Mouse (Mus musculus): ENCODE data around the gene Olfm2.
A peak's percentile ranks its signal among the peaks of the same experiment; 100 is the strongest.

Gene Olfm2

DNA sequence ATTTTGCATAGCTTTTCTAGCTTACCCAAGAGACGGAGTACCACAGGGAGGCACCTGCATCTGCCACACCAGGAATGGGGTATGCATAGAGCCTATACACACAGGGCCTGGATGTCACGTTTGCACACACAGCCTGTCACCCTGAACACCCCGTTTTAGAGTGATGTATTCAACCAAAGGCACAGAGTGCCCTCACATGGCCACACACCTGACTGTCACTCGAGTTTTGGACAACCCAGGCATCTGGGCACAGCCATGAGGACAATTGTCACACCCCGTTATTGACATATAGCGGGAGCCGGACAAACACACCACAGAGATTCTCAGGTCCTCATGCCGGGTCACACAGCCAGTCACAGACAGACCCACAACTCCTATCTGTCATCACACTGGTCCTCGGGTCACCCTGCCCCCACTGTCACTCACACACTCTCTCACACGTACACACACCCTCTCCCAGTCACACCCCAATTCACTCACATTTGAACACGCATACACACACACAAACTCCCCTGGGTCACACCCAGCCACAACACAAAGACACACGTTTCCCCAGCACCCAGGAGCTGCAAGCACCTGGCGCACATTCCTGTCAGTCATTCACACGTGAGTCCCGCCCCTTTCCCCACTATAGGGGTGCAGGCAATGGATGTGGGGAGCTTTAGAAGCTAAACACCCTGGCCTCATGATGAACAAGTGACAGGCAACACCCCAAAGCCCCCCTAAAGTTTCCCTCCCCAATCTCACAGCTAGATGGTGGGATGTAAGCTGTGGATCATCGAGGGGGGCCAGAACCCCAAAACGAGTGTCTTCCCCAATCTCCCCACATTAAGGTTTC, 801 bp downstream of the Olfm2 start:
- no peak for DNase-seq

DNA sequence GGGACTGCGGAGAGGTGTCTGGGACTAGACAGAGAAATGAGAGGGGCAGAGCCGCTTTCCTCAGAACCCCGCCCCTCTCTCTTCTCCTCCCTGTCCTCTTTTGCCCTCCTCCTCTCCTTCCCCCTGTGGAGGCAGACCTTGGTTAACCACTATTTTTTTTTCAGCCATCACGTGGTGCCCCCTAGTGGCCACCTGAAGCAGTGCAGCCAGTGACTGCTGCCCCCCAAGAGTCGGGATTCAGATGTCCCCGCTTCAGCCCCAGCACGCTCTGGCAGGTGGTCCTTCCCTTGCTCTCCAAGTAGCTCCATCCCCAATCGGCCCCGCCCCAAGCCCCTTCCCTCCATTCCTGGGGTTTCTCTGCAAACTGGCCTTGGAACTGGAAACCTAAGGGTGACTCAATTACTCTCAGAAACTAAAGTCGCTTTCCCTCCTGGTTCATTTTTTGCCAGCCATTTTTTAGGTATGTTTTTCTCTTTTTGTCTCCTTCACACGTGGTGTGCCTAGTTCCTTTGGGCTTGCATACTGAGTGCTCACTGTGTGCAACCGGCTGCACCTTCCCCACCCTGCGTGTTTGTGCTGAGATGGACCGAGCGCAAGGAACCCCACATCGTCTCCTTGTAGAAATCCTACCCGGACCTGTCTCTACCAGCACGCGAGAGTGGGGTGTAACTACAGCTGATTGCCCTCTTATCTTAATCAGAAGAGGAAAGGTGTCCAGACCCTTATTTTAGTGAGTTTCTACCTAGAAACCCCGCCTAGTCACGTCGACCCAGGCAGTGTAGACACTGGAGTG, 2.0 kb downstream of the Olfm2 start:
- peak; percentile 53 to 68 for DNase-seq

DNA sequence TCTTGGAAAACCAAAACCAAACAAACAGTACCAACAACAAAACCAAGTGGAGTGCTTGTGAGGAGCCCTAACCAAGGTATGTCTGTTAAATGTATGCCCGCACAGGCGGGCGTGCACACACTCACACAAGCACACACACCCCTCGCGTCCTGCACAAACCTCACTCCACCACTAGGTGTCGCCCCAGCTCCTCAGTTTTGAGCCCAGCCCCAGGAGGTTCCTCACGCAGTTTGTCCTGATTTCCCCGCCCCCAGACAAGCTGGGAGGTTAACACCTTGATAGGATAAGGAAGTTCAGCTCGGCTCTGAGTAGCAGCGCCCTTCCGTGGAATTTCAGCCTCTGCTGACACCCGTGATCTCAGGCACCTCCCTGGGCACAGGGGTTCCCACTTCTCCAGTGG, 5.7 kb downstream of the Olfm2 start:
- peak; percentile 90 to 92 for DNase-seq

DNA sequence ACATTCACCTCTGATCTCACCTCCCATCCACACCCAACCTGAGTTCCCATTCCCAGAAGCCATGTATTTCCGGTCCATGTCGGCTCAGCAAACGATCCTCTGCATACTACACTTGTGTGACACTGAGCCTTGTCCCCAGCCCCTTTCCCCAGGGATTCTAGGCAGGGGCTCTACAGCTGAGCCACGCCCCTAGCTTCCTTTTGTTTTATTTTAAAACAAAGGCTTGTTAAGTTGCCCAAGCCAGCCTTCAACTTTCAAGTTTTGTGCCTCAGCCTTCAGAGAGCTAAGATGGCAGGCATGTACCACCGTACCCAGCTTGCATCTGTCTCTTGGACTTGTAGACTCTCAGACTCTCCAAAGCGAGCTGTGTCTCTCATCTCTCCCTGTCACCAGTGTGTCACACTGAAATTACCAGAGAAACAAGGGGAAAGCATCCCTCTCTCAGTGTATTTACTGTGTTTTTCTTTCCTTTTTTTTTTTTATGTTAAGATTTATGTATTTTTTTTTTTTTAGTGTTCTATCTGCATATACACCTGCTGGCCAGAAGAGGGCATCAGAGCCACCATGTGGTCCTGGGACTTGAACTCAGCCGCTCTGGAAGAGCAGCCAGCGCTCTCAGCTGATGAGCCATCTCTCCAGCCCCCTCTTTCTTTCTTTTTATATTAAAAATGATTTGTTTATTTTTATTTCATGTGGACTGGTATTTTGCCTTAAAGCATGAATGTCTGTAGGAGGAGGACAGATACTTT, 7.7 kb downstream of the Olfm2 start:
- peak; percentile 62 to 70 for DNase-seq

DNA sequence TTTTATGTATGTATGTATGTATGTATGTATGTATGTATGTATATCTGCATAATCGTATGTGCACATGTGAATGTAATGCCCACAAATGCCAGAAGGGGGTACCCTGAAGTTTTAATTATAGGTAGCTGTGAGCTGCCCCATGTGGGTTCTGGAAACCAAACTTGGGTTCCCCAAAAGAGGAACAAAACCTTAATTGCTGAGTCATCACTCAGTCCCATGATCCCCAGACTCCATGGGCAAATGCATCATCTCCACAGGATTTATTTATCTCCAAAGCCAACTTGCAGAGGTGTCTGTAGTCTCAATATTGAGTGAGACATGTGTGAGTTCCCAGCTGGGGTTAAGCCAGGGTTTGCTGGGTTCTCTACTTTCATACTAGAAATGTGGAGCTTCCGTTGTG, 8.9 kb downstream of the Olfm2 start:
- no peak for DNase-seq

DNA sequence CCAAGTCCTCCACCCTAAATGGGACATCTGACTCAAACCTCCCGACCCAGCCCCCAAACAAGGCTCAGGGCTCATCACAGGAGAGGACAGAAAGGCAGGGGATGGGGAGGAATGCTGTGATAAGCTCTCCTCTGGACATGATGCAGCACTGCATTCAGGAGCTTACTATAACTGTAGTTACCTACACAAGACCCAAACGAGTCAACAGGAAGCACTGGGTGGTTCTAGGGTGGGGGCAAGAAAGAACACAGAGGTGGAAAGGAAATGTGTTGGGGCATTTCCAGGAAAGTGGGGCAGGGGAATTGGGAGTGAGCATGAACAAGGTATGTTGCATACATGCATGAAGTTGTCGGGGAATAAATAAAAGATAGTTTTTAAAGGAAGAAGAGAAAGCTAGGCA, 11.5 kb downstream of the Olfm2 start:
- no peak for DNase-seq

DNA sequence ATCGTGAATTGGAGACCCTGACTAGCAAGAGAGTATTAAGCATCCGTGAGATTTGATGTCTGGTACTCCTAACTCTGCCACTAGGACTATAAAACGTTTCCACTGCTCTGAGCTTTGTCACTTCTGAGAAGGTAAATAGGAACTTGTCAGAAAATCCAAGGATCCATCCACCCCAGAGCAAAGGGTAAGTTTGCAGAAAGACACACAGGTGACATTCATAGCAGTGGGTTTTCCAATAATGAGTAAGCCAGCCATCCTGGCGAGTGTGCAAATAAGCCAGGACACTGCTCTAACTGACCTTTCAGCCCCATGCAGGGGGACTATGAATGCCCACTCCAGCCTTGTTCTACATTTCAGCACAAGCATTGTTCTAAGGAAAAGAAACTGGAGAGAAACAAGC, 14.4 kb downstream of the Olfm2 start:
- DNase-seq = no peak

DNA sequence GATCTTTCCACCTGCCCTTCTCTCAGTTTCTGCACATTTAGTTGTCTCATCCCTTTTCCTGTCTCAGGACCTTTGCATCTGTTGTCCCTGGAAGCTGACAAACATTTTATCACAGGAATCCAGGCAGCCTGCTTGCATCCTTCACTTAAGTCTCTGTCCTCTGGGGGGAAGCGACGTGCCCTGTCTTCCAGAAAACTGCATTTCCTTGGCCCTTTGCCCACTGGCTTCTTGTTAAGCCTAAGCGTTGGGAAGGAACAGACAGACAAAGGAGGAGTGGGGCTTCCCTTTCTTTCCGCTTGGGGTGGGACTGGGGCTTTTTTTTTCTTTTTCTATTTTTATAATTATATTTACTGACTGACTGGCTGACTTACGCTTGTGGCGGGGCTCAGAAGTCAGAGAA, 16.7 kb downstream of the Olfm2 start:
- DNase-seq = peak; percentile 40 to 47

DNA sequence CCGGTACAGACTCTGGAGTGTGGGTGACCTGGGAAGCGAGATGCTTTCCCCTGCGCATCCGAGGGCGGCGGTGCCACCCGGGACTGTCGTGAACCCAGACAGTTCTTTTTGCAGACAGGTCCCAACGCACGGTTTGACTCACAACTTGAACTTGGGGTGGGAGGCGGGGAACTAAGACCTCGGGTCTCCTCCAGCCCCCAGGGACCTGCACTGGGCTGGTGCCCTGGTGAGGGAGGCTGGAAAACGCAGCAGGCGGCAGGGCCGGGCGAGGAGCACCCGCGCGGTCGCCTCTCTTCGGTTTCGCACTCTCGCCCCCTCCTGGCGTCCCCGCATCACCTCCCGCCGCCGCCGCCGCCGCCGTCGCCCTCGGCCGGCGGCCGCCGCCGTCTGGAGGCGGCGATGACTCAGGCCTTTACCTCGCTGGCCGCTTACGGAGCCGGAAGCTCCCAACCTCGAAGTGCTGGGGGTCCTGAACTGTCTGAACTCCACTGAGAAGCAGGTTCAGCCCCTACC, 18.5 kb downstream of the Olfm2 start:
- peak; percentile 67 to 77 for DNase-seq

DNA sequence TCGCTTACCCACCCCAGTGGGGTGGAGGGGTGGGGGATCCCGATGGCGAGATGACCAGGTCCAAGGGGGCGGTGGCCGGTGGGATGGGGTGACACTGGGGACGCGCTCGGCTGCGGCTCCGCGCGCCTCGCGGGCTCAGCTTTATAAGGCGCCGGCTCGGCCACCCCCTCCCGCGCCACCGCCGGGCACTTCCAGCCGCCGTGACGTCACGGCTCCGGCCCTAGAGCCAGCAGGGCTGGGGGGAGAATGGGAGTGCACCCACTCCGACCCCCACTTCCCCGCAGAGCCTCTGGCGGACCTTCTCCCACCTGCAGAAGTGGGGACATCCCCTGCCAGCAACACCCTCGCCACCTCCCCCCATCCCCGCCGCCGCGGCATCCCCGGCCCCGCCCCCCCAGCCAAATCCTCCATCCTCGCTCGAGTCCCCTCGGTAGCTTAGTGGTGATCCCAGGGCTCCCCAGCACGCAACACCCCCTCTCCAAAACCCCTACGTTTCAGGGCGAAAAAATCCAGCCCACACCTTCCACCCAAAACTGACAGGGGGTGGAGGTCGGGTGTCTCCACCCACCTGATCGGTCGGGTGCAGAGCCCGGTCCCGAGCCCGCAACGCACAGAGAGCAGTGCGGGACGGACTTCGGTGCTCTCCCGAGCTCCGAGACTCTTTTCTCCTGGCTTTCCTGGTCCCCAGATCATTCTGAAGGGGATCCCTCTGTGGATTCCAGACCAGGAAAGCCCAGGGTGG, 19.1 kb downstream of the Olfm2 start:
- peak; percentile 50 to 59 for DNase-seq

DNA sequence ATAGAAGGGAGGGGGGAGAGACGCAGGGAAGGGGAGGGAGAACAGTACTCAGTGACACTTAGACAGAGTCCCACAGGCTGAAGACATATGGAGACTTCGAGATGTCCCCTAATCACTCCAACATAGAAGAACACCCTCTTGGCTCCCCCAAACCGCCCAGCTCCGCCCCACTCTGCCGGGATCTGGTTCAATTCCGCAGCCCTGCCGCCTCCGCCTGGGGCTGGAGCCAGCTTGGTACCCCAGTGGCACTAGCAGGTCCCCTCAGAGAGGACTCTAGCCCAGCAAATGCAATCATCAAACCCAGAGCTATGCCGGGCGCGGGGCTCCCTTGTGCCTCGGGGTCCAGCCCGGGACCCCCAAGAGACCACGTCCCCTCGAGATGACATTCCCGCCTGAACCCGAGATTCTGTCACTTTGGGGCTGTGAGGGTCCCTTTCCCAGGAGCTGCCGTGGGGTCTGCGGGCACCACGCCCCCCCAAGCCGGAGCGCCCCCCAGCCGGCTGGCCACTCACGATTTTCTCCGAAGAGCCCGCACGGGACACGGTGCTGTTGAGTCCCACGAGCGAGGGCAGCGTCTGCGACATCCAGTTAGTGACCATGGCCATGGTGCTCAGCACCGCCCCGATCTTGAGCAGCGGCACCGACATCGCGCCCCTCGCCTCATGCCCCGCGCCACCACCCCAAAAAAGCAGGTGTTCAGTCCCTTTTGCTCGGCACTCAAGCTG, 19.9 kb downstream of the Olfm2 start:
- peak; percentile 35 to 39 for DNase-seq

DNA sequence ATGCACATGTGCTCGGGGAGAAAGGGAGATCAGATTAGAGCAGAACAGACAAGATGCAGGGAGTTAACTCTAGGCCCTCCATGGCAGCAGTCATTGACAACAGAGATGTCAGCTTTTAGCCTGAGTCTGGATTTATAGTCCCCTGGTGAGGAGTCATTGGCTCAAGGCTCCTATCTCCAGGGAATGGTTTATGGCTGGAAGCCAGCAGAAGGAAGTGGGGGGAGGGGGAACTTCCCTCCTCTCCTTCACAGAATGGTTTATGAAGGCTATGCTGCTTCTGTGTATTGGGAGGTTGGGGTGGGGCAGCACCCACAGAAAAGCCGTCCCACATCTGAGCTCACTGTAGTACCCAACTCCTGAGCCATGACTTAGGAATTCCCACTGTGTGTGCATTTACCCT, 24.6 kb downstream of the Olfm2 start:
- no peak for DNase-seq

DNA sequence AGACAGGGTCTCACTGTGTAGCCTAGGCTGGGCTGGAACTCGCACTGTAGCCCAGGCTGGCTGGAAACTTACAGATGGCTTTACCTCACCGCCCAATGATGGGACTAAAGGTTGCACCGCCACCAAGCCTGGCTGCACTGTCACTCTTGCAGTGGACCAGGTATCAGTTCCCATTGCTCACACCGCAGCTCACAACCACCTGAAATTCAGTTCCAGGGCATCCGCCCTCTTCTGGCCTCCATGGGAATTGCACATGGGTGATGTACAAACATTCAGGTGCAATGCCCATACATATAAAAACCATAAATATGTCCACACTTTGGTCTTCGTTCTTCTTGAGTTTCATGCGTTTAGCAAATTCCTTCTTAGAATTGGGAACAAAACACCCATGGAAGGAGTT, 30.8 kb downstream of the Olfm2 start:
- no peak for DNase-seq

DNA sequence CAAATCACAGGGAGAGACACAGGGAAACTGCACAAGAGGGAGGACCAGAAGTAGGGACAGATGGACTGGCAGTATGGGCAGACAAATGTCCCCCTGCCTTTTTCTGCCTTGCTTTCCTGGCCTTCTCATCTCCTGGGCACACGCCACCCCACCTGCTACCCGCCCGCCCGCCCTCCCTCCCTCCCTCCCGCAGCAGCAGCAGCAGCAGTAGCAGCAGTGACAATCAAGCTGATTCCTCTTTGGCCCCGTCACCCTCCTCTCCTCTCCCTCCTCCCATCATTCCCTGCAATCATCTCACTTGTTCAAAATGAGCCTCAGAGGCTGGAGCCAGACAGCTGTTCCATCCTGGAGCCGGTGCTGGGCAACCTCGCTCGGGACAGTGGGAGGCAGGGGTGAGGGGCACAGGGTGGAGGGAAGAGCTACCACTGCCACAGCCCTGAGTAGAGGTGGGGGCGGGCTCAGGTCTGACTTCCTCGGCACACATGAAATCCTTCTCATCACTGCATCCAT, 32.6 kb downstream of the Olfm2 start:
- DNase-seq = peak; percentile 70 to 74

DNA sequence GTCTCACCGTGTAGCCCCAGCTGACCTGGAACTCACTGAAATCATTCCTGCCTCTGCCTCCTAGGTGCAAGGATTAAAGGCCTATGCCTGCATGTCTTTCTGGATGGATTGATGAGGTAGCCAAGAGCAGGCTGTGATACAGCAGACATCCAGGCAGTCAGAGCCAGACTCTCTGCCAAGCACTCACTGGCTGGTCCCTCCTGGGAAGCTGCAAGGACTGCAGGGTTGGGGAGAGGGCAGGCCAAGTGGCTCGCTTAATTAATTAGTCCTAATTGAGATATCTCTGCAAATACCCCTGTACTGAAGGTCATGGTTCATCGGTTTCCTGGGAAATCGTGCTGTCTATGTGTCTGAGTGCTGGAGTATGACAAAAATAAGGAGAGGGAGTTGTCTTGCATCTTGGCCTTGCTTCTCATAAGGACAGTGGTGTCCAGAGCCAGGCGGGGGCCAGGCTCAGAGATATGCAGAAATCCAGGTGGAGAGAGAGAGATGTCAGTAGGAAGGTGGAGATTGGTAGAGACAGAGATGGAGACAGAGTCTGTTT, 33.1 kb downstream of the Olfm2 start:
- peak; percentile 76 to 83 for DNase-seq

DNA sequence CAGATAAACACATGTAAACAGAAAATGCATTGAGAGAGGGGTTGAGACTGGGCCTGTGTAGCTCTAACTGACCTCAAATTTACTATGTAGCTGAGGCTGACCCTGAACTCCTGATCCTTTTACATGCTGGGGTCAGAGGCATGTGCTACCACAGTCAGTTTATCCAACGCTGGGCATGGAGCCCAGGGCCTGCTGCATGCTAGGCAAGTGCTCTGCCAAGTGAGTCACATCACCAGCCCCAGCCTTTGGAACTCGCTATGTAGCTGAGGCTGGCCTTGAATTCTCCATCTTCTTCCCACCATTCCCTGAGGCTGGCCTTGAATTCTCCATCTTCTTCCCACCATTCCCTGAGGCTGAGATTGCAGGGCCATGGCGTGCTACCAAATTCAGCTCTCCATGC, 35.7 kb downstream of the Olfm2 start:
- DNase-seq = peak; percentile 58 to 75

DNA sequence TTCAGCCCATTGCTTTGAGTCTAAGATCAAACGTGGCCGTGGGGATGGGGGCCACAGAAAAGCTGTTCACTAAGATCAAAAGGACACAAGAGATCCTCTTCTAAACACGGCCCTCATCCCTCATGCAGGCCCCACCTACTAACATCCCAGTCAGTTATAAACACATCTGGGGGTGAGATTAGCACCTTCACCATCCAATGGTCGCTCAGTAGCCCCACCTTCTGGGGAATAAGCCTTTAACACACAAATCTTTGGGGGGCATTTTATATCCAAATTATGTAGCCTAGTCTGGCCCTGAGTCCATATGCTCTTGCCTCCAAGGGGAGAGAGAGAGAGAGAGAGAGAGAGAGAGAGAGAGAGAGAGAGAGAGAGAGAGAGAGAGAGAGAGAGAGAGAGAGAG, 40.2 kb downstream of the Olfm2 start:
- DNase-seq = no peak

DNA sequence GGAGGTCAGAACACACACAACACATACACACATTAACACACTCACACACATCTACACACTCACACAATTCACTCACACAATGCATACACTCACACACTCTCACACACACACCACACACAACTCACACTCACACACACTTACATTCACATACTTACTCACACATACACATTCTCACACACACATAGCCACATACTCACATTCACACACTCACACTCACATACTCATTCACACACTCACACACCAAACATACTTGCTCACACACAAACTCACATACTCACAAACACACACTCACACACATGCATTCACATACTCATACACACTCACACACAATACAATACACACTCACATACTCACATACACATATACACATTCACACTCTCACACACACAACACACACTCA, 40.7 kb downstream of the Olfm2 start:
- DNase-seq = no peak

DNA sequence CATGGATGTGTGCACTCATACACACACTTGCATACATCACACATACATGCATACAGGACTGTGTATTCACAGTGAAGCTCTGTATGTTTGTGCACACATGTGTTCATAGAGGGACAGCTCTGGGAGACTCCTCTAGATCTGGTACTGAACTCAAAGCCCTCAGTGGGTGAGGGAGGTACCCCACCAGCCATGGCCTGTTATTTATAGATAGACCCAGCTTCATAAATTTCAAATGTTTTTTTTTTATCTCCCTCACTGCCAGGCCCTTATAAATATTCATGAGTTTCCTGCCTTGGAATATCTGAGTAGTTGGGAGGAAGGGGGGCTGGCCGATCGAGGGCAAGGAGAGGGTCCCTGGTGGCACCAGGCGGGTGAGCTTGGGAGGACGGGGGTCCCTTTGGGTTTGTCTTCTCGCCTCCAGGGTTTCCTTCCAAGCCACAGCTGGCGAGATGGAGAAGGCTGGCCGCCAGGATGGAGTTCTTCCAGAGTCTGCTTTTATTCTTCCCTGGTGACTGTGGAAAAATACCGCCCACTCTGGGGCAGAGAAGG, 42.2 kb downstream of the Olfm2 start:
- peak; percentile 27 to 34 for DNase-seq

DNA sequence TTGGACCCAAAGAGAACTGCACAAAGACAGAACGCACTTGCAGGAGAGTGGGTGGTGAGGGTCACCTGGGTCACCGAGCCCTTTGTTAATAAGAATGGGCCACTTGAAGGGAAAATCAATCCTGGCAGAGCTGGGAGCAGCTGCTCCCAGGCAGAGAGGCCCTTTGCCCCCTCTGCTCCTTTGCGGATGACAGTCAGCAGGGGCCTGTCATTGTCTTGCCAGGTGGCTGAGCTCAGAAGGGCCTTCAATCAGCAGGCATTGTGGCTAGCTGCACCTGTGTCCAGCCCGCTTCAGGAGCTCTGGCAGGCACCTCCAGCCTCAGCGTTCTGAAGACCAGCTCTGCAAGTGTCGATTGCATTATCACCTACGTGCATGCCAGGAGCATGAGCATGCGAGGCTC, 48.7 kb downstream of the Olfm2 start:
- DNase-seq = peak; percentile 12 to 17

Measured in cerebellum, postnatal 10 days (tissue).